Comparison of ENCODE assay signal across 26 mouse cellular contexts in the genomic region with DNA sequence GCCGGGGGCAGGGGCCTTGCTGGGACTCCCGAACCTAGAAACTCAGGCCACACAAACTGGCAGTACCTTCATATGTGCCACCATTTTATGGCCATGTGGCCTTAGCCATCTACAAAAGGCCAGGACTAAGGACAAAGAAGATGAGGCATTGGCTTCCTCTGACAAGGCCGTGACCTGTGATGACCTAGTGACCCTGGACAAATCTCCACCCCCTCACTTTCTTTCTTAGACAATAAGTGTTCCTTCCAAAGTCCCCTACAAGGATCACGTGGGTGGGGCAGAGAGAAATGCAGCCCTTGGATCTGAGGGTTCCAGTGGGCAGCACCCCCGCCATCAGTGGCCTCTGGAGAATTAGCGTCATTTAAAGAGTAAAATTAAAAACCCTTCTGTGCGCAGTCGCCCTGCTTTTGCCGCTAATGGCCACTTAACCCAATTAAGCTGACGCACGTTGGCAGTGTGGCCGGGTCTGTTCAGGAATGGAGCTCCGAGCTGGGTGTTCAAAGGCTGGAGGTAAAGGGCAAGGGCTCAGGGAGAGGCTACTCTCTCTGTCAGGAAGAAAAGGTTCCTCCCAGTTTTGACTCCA.
DNase-seq lines count a peak whose midpoint lies in the region; ATAC-seq and TF ChIP-seq lines count a peak whose summit lies in the region.
"Had no signal": no experiment of that assay in that cellular context is flagged by ENCODE, and none has a peak within 500 bp of the region (broad histone marks: within the 10 kb centered on the region; RNA-seq: fewer than 3 reads in every experiment).

No protein-coding gene starts in this region.

- peak; percentile 20 for DNase-seq in adrenal gland, adult 2 months
- DNase-seq in adrenal gland, adult 18-20 months (ENCODE audit: low spot score in 2 of 2): no peak
- no peak for DNase-seq in hindbrain, postnatal 0 days (ENCODE audit: low spot score)
- peak; percentile 20 for DNase-seq in Muller cell, postnatal 12 days (ENCODE audit: inconsistent ontology term)
- no peak for DNase-seq in hindbrain, embryonic 14.5 days (ENCODE audit: low spot score)
- no peak for DNase-seq in gastrocnemius, adult 2 months
- no peak for DNase-seq in right cerebral cortex, adult 2 months (ENCODE audit: low spot score in 2 of 2)
- DNase-seq: adrenal gland, postnatal 25 days; cerebellum, adult 18-20 months; cerebellum, postnatal 10 days; gastrocnemius, postnatal 14 days; kidney, adult 8-10 months; kidney, postnatal 4 days had no signal

- intact Hi-C loops in gastrocnemius, adult 2 months (cut with DNase I): no loop called here

- ATAC-seq in hindbrain, embryonic 12.5 days (ENCODE audit: low FRiP score): no peak
- no peak for ATAC-seq in hindbrain, postnatal 0 days
- no peak for ATAC-seq in hindbrain, embryonic 14.5 days (ENCODE audit: low FRiP score)
- ATAC-seq: intestine, embryonic 16.5 days had no signal

- no peaks in the 10 kb centered on the region for H3K36me3 ChIP-seq in hindbrain, embryonic 12.5 days
- H3K36me3 ChIP-seq in hindbrain, postnatal 0 days (ENCODE audit: insufficient read depth, low read length): no peaks in the 10 kb centered on the region
- no peaks in the 10 kb centered on the region for H3K36me3 ChIP-seq in hindbrain, embryonic 14.5 days (replicated peaks; ENCODE audit: control insufficient read depth, insufficient read depth)
- H3K36me3 ChIP-seq: forebrain, embryonic 12.5 days; G1E; heart, embryonic 10.5 days; heart, embryonic 15.5 days; limb, embryonic 13.5 days; lung, embryonic 15.5 days; midbrain, embryonic 12.5 days had no signal

- H3K27ac ChIP-seq in hindbrain, embryonic 12.5 days: 0 out of 2 replicates have a peak overlapping the region, but pooled peaks have one; percentile 7
- no peak overlapping the region for H3K27ac ChIP-seq in hindbrain, postnatal 0 days
- H3K27ac ChIP-seq in hindbrain, embryonic 14.5 days: 0 out of 2 replicates have a peak overlapping the region, but pooled peaks have one; percentile 34
- no peak overlapping the region for H3K27ac ChIP-seq in gastrocnemius, adult 2 months
- H3K27ac ChIP-seq: heart, embryonic 10.5 days; heart, embryonic 15.5 days; kidney, postnatal 0 days; limb, embryonic 13.5 days; lung, embryonic 15.5 days; midbrain, embryonic 12.5 days; neural tube, embryonic 15.5 days had no signal

- no peak overlapping the region for H3K9ac ChIP-seq in hindbrain, embryonic 12.5 days
- no peak overlapping the region for H3K9ac ChIP-seq in hindbrain, postnatal 0 days (replicated peaks; ENCODE audit: low read length)
- no peak overlapping the region for H3K9ac ChIP-seq in hindbrain, embryonic 14.5 days
- H3K9ac ChIP-seq: forebrain, embryonic 12.5 days; heart, embryonic 15.5 days; limb, embryonic 13.5 days; lung, embryonic 15.5 days; midbrain, embryonic 12.5 days; neural tube, embryonic 15.5 days had no signal

- no peak overlapping the region for H3K4me3 ChIP-seq in hindbrain, embryonic 12.5 days
- H3K4me3 ChIP-seq in hindbrain, postnatal 0 days (ENCODE audit: low read length): no peak overlapping the region
- no peak overlapping the region for H3K4me3 ChIP-seq in hindbrain, embryonic 14.5 days (replicated peaks; ENCODE audit: low read length)
- no peak overlapping the region for H3K4me3 ChIP-seq in gastrocnemius, adult 2 months
- H3K4me3 ChIP-seq: erythroblast, embryonic 14.5 days; forebrain, embryonic 12.5 days; heart, embryonic 10.5 days; heart, embryonic 15.5 days; limb, embryonic 13.5 days; lung, embryonic 15.5 days; midbrain, embryonic 12.5 days; neural tube, embryonic 15.5 days had no signal

- H3K27me3 ChIP-seq in hindbrain, embryonic 12.5 days: peaks cover 6% of the 10 kb centered on the region; the same call in 1 of the 2 replicates
- no peaks in the 10 kb centered on the region for H3K27me3 ChIP-seq in hindbrain, postnatal 0 days (ENCODE audit: insufficient read depth, low read length)
- no peaks in the 10 kb centered on the region for H3K27me3 ChIP-seq in hindbrain, embryonic 14.5 days (ENCODE audit: control insufficient read depth, insufficient read depth, low read length)
- H3K27me3 ChIP-seq: neural tube, embryonic 15.5 days had no signal

- WGBS in hindbrain, embryonic 12.5 days: 35% methylated on average over 13 of the region's 13 CpGs
- WGBS in hindbrain, postnatal 0 days: 44% methylated on average over 13 of the region's 13 CpGs
- WGBS in hindbrain, embryonic 14.5 days: 20% methylated on average over 13 of the region's 13 CpGs

- no peak overlapping the region for H3K4me2 ChIP-seq in hindbrain, embryonic 12.5 days (replicated peaks)
- H3K4me2 ChIP-seq in hindbrain, postnatal 0 days (ENCODE audit: low read depth, low read length): no peak overlapping the region
- H3K4me2 ChIP-seq in hindbrain, embryonic 14.5 days (replicated peaks): no peak overlapping the region
- H3K4me2 ChIP-seq: forebrain, embryonic 12.5 days; heart, embryonic 15.5 days; liver, embryonic 11.5 days; lung, embryonic 15.5 days; midbrain, embryonic 12.5 days; neural tube, embryonic 15.5 days had no signal

- no peak for TF ChIP-seq CTCF in hindbrain, postnatal 0 days (IDR thresholded peaks at IDR 0.05; ENCODE audit: low read depth)
- no peak for TF ChIP-seq CTCF in gastrocnemius, adult 2 months (IDR thresholded peaks at IDR 0.05)

- peaks cover 37% of the 10 kb centered on the region for H3K4me1 ChIP-seq in hindbrain, embryonic 12.5 days
- peaks cover 6% of the 10 kb centered on the region; the same call in 1 of the 2 replicates for H3K4me1 ChIP-seq in hindbrain, postnatal 0 days (ENCODE audit: insufficient read depth, low read length)
- peaks cover 39% of the 10 kb centered on the region for H3K4me1 ChIP-seq in hindbrain, embryonic 14.5 days (replicated peaks; ENCODE audit: control insufficient read depth, insufficient read depth, low read length)
- H3K4me1 ChIP-seq: lung, embryonic 15.5 days had no signal

- no peaks in the 10 kb centered on the region for H3K9me3 ChIP-seq in hindbrain, embryonic 12.5 days (replicated peaks)
- no peaks in the 10 kb centered on the region for H3K9me3 ChIP-seq in hindbrain, postnatal 0 days (ENCODE audit: low read length)
- no peaks in the 10 kb centered on the region for H3K9me3 ChIP-seq in hindbrain, embryonic 14.5 days (ENCODE audit: control insufficient read depth, low read length)
- H3K9me3 ChIP-seq: forebrain, embryonic 12.5 days; G1E; heart, embryonic 10.5 days; heart, embryonic 15.5 days; limb, embryonic 13.5 days; lung, embryonic 15.5 days; midbrain, embryonic 12.5 days; neural tube, embryonic 15.5 days had no signal

Comparison
In these comparisons a context has a peak if more than half of its experiments do, and no peak if none do; other contexts are left out.
1. DNase-seq: peak in adrenal gland, adult 2 months (single experiment) and Muller cell, postnatal 12 days (single experiment); none in adrenal gland, adult 18-20 months (0 of 2), hindbrain, postnatal 0 days (single experiment), hindbrain, embryonic 14.5 days (single experiment), gastrocnemius, adult 2 months (single experiment) and right cerebral cortex, adult 2 months (0 of 2).
2. H3K27ac ChIP-seq: peak in hindbrain, embryonic 12.5 days (single experiment) and hindbrain, embryonic 14.5 days (single experiment); none in hindbrain, postnatal 0 days (single experiment) and gastrocnemius, adult 2 months (single experiment).